Mouse (Mus musculus) cortical plate, adult 2 months (tissue): ENCODE measurements at regions not wholly inside any gene's neighbourhood (a gene's known extent, or its start where the extent isn't known, plus 50 kb on each side); places are given as distances from the start of the nearest gene placed in this dataset.

Experiments used
- H3K27ac ChIP-seq: fragments of 200-500 bp; 2 replicates; pipeline ENCODE4 v1.5.1; 2012; ENCODE audit warnings: low read length, control low read depth, inconsistent platforms; ENCODE audit not compliant: insufficient read depth
- H3K4me1 ChIP-seq: fragments of 200-500 bp; 2 replicates; pipeline ENCODE4 v1.6.1; 2011; ENCODE audit warnings: low read length; ENCODE audit not compliant: control insufficient read depth, insufficient read depth
- H3K4me3 ChIP-seq: fragments of 200-500 bp; 2 replicates; pipeline ENCODE4 v1.5.1; 2011; ENCODE audit warnings: mild to moderate bottlenecking, low read length, control low read depth; ENCODE audit not compliant: insufficient read depth
- CTCF ChIP-seq: fragments of 200-500 bp; IDR thresholded peaks from 2 replicates; pipeline ENCODE4 v1.5.1; 2011; ENCODE audit warnings: mild to moderate bottlenecking, control low read depth, low read length; ENCODE audit not compliant: insufficient read depth; ENCODE audit errors: extremely low read depth
- POLR2A ChIP-seq: fragments of 200-500 bp; IDR thresholded peaks from 2 replicates; pipeline ENCODE4 v1.6.1; 2011; ENCODE audit warnings: mild to moderate bottlenecking, low read length, control low read depth; ENCODE audit not compliant: insufficient read depth; ENCODE audit errors: extremely low read depth

GRCm38 (mm10) chr1:42259216-42259977 is 436.2 kb upstream of the Pou3f3 start:
- peak overlapping the region; percentile 54 for H3K27ac ChIP-seq
- H3K4me1 ChIP-seq: peaks cover 3% of the 10 kb centered on the region
- H3K4me3 ChIP-seq: peak overlapping the region; percentile 12
- no peak for TF ChIP-seq CTCF
- TF ChIP-seq POLR2A: no peak

GRCm38 (mm10) chr1:42260033-42260925 is 435.3 kb upstream of the Pou3f3 start:
- Histone ChIP-seq H3K4me1 (peaks cover 3% of the 10 kb centered on the region), H3K4me3 (peak overlapping the region; percentile 12; the same call in 1 of the 2 replicates), H3K27ac (peak overlapping the region; percentile 70)
- TF ChIP-seq CTCF: no peak

GRCm38 (mm10) chr1:42261031-42261430 is 434.5 kb upstream of the Pou3f3 start:
- Histone ChIP-seq H3K27ac (no peak overlapping the region), H3K4me1 (peaks cover 3% of the 10 kb centered on the region), H3K4me3 (no peak overlapping the region; the same call in 1 of the 2 replicates)
- no peak for TF ChIP-seq CTCF
- no peak for TF ChIP-seq POLR2A

DNA sequence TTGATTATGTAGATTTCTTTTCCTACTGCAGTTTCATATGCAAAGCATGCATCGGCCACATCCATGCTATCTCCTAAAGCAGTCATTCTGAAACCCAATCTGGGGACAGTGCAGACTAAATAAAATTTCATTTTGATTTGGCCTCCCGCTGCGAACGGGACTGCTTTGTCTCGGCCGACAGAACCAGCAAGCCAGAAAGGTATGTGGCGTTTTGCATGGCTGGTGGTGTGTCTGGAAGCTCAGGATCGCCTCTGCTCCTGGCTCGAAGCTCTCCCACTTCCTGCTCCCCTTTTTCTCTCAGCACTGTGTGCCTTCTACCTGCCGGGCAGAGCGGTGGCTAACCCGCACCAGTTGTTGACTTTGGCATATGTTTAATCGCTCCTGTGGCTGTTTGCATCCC is 433.8 kb upstream of the Pou3f3 start:
- H3K27ac ChIP-seq: peak overlapping the region; percentile 80

DNA sequence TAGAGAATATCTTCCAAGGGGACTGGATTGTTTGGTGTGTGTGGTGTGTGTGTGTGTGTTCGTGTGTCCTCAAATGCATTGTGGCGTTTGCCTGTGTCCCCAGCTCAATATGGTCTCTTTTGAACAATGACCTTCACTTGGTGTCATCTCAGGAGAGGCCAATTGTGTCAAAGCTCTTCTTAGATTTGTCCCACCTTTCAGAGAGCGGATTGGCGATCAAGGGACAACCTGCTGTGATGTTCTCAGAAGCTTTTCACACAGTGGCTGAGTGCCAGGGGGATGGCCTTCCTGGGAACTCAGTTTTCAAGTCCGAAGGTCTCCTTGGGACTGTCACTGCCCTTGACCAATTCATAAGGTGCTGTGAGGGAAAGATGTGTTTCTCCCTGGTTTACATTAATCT is 433.0 kb upstream of the Pou3f3 start:
- H3K4me1 ChIP-seq: peaks cover 3% of the 10 kb centered on the region
- no peak overlapping the region for H3K27ac ChIP-seq
- no peak for TF ChIP-seq CTCF
- TF ChIP-seq POLR2A: no peak
- no peak overlapping the region; the same call in 1 of the 2 replicates for H3K4me3 ChIP-seq

More for the DNA sequence above, 433.8 kb upstream of the Pou3f3 start:
- Histone ChIP-seq H3K4me3 (peak overlapping the region; percentile 36), H3K4me1 (peaks cover 3% of the 10 kb centered on the region)
- TF ChIP-seq POLR2A: 0 out of 2 replicates have a peak, but pooled peaks have one; percentile 24
- TF ChIP-seq CTCF: no peak

DNA sequence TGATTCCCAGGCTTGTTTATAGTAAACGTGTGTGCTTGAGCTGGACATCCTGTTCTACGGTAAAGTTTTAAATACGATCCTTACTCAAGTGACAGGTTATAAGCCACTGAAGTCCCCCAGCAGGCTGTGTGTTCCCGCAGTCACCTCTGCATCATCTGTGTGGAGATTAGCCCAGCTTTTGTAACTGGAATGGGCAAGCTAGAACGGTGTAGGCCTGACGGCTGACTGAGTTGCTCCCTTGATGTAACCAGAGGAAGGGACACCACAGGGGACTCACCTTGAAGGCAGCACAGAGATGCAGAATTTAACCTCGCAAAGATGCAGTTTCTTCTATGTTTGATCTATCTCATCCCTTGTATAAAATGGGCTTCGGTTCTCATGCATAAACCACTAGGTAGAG is 418.4 kb upstream of the Pou3f3 start:
- Histone ChIP-seq H3K4me3 (no peak overlapping the region), H3K4me1 (peaks cover 1% of the 10 kb centered on the region), H3K27ac (no peak overlapping the region)
- no peak for TF ChIP-seq CTCF
- no peak for TF ChIP-seq POLR2A

- TF ChIP-seq POLR2A (no peak), CTCF (no peak)
Measured at GRCm38 (mm10) chr1:42295841-42296240, 399.7 kb upstream of the Pou3f3 start.

GRCm38 (mm10) chr1:42309251-42309650 is 386.3 kb upstream of the Pou3f3 start:
- no peak for TF ChIP-seq POLR2A
- TF ChIP-seq CTCF: no peak
- H3K27ac ChIP-seq: no peak overlapping the region
- H3K4me3 ChIP-seq: no peak overlapping the region
- H3K4me1 ChIP-seq: no peaks in the 10 kb centered on the region

More at GRCm38 (mm10) chr1:42295841-42296240, 399.7 kb upstream of the Pou3f3 start:
- Histone ChIP-seq H3K4me1 (no peaks in the 10 kb centered on the region), H3K27ac (no peak overlapping the region), H3K4me3 (no peak overlapping the region)

GRCm38 (mm10) chr1:42313494-42313893 is 382.1 kb upstream of the Pou3f3 start:
- no peak overlapping the region for H3K27ac ChIP-seq
- no peaks in the 10 kb centered on the region for H3K4me1 ChIP-seq
- TF ChIP-seq POLR2A (no peak), CTCF (no peak)
- H3K4me3 ChIP-seq: no peak overlapping the region
